Mouse (Mus musculus): ENCODE measurements around the gene Serpinb1b.

DNA sequence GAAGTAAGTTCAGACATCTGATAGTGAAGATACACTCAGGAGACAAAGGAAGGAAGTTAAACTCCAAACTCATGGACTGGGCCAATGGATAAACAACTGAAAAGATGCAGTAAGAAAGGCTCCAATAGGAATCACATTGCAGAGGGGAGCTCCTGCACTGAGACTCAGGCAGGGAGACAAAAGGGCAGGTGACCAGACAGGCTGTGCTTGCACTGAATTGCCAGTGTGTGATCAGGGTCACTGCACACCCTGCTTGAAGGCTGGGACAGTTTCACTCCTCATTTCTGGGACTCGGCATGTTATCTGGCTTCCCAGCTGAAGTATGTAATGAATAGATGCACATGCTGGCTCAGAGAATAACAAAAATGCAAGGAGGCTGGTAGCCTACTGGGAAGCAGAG, 15.3 kb upstream of the Serpinb1b start:
- TF ChIP-seq CEBPB (IDR thresholded peaks at IDR 0.05; ENCODE audit: insufficient read depth, poor library complexity, severe bottlenecking) (no peak), MAX (IDR thresholded peaks at IDR 0.05; ENCODE audit: low read depth) (no peak), POLR2A (IDR thresholded peaks at IDR 0.05; ENCODE audit: insufficient read length, low read depth) (no peak), POLR2AphosphoS2 (IDR thresholded peaks at IDR 0.05; ENCODE audit: insufficient read length, low read depth) (no peak), MYOD1 (IDR thresholded peaks at IDR 0.05; ENCODE audit: control insufficient read depth in 1 of 3, insufficient read length in 2 of 3, low read depth in 2 of 3) (no peak), E2F4 (IDR thresholded peaks at IDR 0.05; ENCODE audit: insufficient read depth) (no peak), MYOG (IDR thresholded peaks at IDR 0.05; ENCODE audit: control insufficient read depth in 1 of 3, insufficient read depth in 1 of 3, insufficient read length in 2 of 3, low read depth in 2 of 3) (no peak), USF1 (IDR thresholded peaks at IDR 0.05; ENCODE audit: low read depth) (no peak), TCF3 (IDR thresholded peaks at IDR 0.05; ENCODE audit: insufficient read length, low read depth) (no peak), TCF12 (IDR thresholded peaks at IDR 0.05; ENCODE audit: insufficient read depth, poor library complexity, severe bottlenecking) (no peak), REST (IDR thresholded peaks at IDR 0.05; ENCODE audit: insufficient read depth, insufficient read length) (no peak), SRF (IDR thresholded peaks at IDR 0.05; ENCODE audit: control insufficient read depth, insufficient read length, low read depth) (no peak)
